Mouse (Mus musculus) cerebellum, adult 18-20 months (tissue): ENCODE measurements around the gene Adcyap1r1.

Experiments
- DNase-seq, 2 experiments: peaks; one replicate each; pipeline ENCODE4 v3.0.0; 2021

Gene Adcyap1r1

GRCm38 (mm10) chr6:55451771-55452371 lies at the start of gene Adcyap1r1:
Gene Adcyap1r1 (plus strand): TSS chr6:55451978.
- peak; percentile 74 to 85 for DNase-seq

- peak; percentile 18 to 23 for DNase-seq
Observed at GRCm38 (mm10) chr6:55402041-55402776, 49.6 kb upstream of the Adcyap1r1 start.

GRCm38 (mm10) chr6:55403411-55404309 lies 48.1 kb upstream of the Adcyap1r1 start:
- no peak for DNase-seq

DNA sequence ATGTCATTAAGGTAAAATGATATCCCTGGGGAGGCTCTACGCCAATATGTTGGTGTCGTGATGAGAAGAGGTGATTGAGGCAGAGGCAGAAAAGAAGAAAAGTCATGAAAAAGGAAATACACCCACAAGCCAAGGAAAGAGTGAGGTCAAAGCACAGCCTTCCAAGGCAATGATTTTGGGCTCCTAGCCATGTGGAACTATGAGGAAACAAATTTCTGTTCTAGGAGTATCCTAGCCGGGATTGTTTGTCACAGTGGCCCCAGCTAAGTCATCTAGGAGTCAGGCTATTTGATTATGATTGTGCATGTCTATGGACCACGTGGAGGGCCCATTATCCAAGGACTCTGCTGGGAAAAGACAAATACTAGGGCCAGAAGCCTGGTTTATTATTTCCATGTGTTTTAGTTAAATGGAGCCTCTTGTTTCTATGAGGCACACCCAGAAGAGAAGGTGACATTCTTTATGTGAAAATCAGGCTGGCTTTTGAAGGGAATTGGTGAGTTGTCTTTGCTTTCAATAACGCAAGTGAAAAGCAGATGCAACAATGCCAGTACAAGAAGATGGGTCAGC lies 47.3 kb upstream of the Adcyap1r1 start:
- no peak for DNase-seq

GRCm38 (mm10) chr6:55407345-55407744 lies 44.4 kb upstream of the Adcyap1r1 start:
- DNase-seq = no peak

GRCm38 (mm10) chr6:55410119-55410775 lies 41.5 kb upstream of the Adcyap1r1 start:
- no peak for DNase-seq

DNA sequence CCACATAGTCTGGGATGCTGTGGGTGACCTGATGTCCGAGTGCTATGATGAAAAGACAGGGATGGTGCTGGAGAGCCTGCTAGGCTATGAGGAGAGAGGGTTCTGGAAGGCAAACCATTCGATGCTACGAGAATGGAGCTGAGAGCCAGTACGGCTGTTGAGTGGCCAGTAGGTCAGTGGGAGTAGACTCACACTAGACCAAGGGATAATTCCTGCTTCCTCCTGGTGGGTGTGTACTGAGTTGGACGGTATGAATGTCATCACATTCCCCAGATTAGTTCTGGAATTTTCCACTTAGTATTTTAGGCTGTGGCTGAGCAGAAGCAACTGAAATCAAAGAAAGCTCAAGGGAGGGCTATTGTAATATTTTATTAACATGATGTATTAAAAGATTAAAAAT lies 40.8 kb upstream of the Adcyap1r1 start:
- no peak for DNase-seq

- DNase-seq = no peak
Observed at GRCm38 (mm10) chr6:55416202-55416601, 35.6 kb upstream of the Adcyap1r1 start.

GRCm38 (mm10) chr6:55418746-55419410 lies 32.9 kb upstream of the Adcyap1r1 start:
- peak; percentile 79 to 85 for DNase-seq

- no peak for DNase-seq
Observed at GRCm38 (mm10) chr6:55420411-55420810, 31.4 kb upstream of the Adcyap1r1 start.

- no peak for DNase-seq
Observed at GRCm38 (mm10) chr6:55420869-55421361, 30.9 kb upstream of the Adcyap1r1 start.

DNA sequence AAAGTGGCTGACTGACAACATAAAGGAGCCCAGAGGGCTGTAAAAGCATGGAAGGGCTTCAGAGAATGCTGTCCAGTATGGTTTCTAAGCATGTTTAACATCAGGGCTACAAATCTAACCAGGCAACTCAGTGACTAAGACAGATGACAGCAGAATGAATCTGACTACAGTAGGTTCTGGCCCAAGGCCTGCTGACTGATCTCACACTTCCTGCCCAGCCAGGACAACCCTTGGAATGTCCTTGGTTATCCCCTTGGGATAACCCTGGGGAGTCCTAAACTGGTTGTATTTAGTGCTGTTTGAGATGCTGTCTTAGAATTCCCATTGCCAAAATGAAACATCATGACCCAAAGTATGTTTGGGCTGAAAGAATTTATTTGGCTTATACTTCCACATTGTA lies 19.7 kb upstream of the Adcyap1r1 start:
- DNase-seq = no peak

DNA sequence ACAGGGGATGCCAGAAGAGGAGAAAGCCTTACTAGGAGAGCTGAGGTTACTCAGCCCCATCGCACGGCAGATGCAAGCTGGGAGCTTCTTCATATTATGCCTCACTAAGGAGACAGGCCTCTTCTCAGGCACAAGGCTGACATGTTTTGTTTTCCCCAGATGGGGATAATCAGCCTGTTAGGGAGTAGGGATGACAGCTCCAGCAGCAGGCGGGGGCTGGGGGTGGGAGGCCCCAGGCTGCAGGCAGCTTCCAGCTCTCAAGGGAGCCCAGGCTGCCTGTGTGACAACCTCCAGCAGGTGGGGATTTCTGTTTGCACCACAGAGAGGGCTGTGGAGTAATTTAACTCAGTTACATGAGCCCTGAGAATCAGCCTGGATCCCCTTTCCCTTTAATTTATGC lies 17.4 kb upstream of the Adcyap1r1 start:
- DNase-seq = no peak

GRCm38 (mm10) chr6:55435266-55436159 lies 16.3 kb upstream of the Adcyap1r1 start:
- DNase-seq = peak; percentile 63 to 68

DNA sequence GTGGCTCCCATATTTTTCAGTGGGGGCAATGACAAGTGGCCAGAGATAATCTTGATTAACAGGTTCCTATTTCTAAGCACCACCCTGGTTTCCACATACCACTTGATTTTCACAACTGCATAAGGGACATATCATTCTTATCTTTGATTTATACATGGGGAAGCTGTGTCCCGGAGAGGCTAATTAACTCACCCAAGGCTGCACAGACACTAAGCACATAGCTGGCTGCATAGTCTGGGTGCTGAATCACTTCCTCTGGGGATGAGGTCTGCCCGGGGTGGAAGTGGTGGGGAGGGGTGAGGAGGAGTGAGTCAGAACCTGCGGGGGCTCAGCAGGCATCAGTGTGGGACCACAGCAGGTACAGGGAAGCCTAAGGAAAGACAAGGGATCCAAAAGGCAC lies 13.9 kb upstream of the Adcyap1r1 start:
- no peak for DNase-seq

GRCm38 (mm10) chr6:55438837-55439236 lies 12.9 kb upstream of the Adcyap1r1 start:
- no peak for DNase-seq

DNA sequence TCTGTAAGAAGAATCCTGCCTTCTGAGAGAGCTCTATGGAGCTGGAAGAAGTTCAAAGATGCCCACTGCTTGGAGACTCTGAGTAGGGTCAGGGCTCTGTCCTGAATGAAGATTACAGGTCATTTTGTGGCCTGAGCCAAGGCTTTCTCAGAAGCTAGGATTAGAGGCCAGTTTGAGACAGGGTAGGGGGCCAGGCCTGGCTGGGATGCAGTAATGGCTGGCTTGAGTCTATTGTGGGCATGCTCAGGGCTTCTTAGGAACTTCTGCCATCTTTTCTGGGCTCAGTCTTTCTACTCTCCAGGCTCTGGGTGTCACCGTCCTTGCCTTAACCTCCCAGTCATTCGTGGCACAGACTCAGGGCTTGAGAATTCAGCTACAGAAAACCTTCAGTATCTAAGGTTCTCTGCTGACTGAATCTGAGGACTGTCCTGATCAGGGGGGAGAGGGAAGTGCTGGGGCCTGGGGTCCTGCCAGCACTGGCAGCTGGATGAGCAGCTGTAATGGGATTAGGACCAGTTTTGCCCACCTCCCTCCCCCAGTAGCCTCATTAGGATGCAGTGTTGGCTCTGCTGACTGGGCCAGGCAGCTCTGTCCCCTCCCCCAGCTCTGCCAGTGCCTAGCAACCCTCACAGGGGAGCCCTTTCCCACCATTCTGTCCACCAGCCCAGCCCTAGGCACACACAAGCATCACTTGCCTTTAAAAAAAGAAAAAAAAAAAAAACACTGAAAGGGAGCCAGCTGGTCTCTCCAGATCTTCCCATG lies 7.7 kb upstream of the Adcyap1r1 start:
- DNase-seq = peak in 1 of 2 experiments; percentile 28

GRCm38 (mm10) chr6:55444721-55445120 lies 7.1 kb upstream of the Adcyap1r1 start:
- no peak for DNase-seq

DNA sequence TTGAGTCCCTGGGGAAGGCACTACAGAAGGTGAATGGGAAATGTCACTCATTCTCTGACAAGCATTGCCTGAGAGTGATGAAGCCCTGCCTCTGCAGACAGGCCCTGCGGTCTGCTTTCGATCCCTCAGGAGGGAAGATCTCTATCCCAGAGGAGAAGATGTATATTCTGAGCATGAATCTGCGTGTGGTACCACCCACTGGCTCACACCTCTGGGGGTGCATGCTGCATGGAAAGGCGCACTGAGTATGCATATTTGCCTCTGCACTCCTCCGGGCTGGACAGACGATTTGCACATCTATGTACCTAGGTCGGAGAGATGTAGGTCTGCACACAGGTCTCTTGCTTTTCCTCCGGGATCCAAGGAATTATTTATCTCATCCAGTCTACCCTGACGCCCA lies 3.6 kb upstream of the Adcyap1r1 start:
- DNase-seq = no peak
